ENCODE assay signal across 11 mouse cellular contexts in the genomic region with DNA sequence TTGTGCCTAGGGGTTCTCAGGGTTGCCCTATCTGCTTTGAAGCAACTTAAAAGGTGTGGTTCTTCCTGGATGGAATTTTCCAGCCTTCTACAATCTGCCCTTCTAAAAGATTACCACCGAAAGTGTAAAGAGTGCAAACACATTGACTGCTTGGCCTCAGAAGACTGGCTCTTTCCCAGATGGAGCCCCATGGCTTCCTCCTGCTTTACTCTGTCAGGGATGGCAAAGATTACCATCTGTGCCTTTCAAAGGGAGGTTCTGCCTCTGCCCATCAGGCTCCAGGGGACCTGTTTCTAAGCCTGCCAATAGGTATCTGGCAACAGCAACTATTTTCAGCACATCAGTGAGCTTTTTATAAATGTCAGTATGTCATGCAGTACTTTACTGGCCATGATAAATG.
"Had no signal": no experiment of that assay in that cellular context is flagged by ENCODE, and none has a peak within 500 bp of the region (broad histone marks: within the 10 kb centered on the region; RNA-seq: fewer than 3 reads in every experiment).

No protein-coding gene starts in this region.

- ATAC-seq: lung, postnatal 0 days had no signal

- DNase-seq: kidney, postnatal 25 days; layer of hippocampus, adult 9-11 months; layer of hippocampus, postnatal 36 days; liver; liver, embryonic 13.5 days; lung, adult 2 months; lung, postnatal 4 days; midbrain, embryonic 14.5 days; thymus, adult 18-20 months; thymus, postnatal 14 days had no signal
